Mouse (Mus musculus) forebrain, embryonic 14.5 days (tissue): ENCODE data around the gene Serpinb7. TPM values are rescaled to one million over a fixed set of nuclear protein-coding genes. Genes with fewer than 3 reads are reported as not detected.

Source experiments
- polyA plus RNA-seq: library from polyadenylated mRNA; unstranded; fragments of >200 nt; fragmentation: Nextera tagmentation; extraction: Ambion mirVana; gene quantifications from 2 replicates; pipeline ENCODE4 v1.2.1, GENCODE M21; 2014

The Serpinb7 gene
- polyA plus RNA-seq, 1 experiment from 2014 or later: not detected

Other genes with a start within 250 kb of the Serpinb7 start
- gene Serpinb3b, start 121.3 kb upstream of the Serpinb7 start, polyA plus RNA-seq: not detected in 2 replicates
- gene Serpinb3c, start 121.3 kb upstream of the Serpinb7 start, polyA plus RNA-seq: not detected in 2 replicates
- gene Serpinb11, start 38.5 kb upstream of the Serpinb7 start, polyA plus RNA-seq: not detected in 2 replicates
- 0.19 and 0.28 TPM in 2 replicates for gene Serpinb2, start 111.8 kb downstream of the Serpinb7 start, polyA plus RNA-seq
- gene Serpinb8, start 190.4 kb downstream of the Serpinb7 start, polyA plus RNA-seq: 0.09 and 0.33 TPM in 2 replicates